Mouse (Mus musculus) neural tube, embryonic 10.5 days (tissue): ENCODE data around the gene 4932438H23Rik.
A peak's percentile ranks its signal among the peaks of the same experiment; 100 is the strongest.

Experiments
- DNase-seq: peaks from one replicate; pipeline ENCODE4 v3.0.0-alpha.2; 2017; ENCODE audit warnings: low spot score; ENCODE audit errors: extremely low spot score

4932438H23Rik gene

GRCm38 (mm10) chr16:91095022-91095421 is at the start of gene 4932438H23Rik:
Gene 4932438H23Rik, minus strand, starts transcription at chr16:91095122.
- DNase-seq, result no peak

- peak; percentile 23 for DNase-seq
Observed at GRCm38 (mm10) chr16:91140991-91141630, 46.2 kb upstream of the 4932438H23Rik start.

GRCm38 (mm10) chr16:91140457-91140856 is 45.5 kb upstream of the 4932438H23Rik start:
- DNase-seq, result peak; percentile 31

GRCm38 (mm10) chr16:91140056-91140455 is 45.1 kb upstream of the 4932438H23Rik start:
- peak; percentile 17 for DNase-seq

- DNase-seq, result no peak
Observed at GRCm38 (mm10) chr16:91139481-91139880, 44.6 kb upstream of the 4932438H23Rik start.

GRCm38 (mm10) chr16:91138736-91139135 is 43.8 kb upstream of the 4932438H23Rik start:
- no peak for DNase-seq

GRCm38 (mm10) chr16:91138151-91138550 is 43.2 kb upstream of the 4932438H23Rik start:
- no peak for DNase-seq

- no peak for DNase-seq
Observed at GRCm38 (mm10) chr16:91136607-91137006, 41.7 kb upstream of the 4932438H23Rik start.

- DNase-seq, result no peak
Observed at GRCm38 (mm10) chr16:91129916-91130315, 35.0 kb upstream of the 4932438H23Rik start.

- no peak for DNase-seq
Observed at GRCm38 (mm10) chr16:91128431-91128830, 33.5 kb upstream of the 4932438H23Rik start.

- no peak for DNase-seq
Observed at GRCm38 (mm10) chr16:91126734-91127524, 32.0 kb upstream of the 4932438H23Rik start.

- no peak for DNase-seq
Observed at GRCm38 (mm10) chr16:91124256-91124655, 29.3 kb upstream of the 4932438H23Rik start.

- DNase-seq, result no peak
Observed at GRCm38 (mm10) chr16:91123821-91124220, 28.9 kb upstream of the 4932438H23Rik start.

- DNase-seq, result no peak
Observed at GRCm38 (mm10) chr16:91119879-91120278, 25.0 kb upstream of the 4932438H23Rik start.

GRCm38 (mm10) chr16:91116696-91117095 is 21.8 kb upstream of the 4932438H23Rik start:
- DNase-seq, result no peak

GRCm38 (mm10) chr16:91116006-91116405 is 21.1 kb upstream of the 4932438H23Rik start:
- DNase-seq, result no peak

- no peak for DNase-seq
Observed at GRCm38 (mm10) chr16:91110999-91111535, 16.1 kb upstream of the 4932438H23Rik start.

GRCm38 (mm10) chr16:91107608-91108007 is 12.7 kb upstream of the 4932438H23Rik start:
- no peak for DNase-seq

GRCm38 (mm10) chr16:91105481-91106051 is 10.6 kb upstream of the 4932438H23Rik start:
- no peak for DNase-seq

GRCm38 (mm10) chr16:91104821-91105480 is 10.0 kb upstream of the 4932438H23Rik start:
- DNase-seq, result no peak

GRCm38 (mm10) chr16:91103386-91103785 is 8.5 kb upstream of the 4932438H23Rik start:
- no peak for DNase-seq
